Mouse (Mus musculus): ENCODE measurements around the gene Gm10439.
"Not testable (repeated sequence)": the region's sequence is repeated elsewhere in the genome, so short reads cannot be mapped to it uniquely, and the experiment has no call there.

Gene Gm10439

DNA sequence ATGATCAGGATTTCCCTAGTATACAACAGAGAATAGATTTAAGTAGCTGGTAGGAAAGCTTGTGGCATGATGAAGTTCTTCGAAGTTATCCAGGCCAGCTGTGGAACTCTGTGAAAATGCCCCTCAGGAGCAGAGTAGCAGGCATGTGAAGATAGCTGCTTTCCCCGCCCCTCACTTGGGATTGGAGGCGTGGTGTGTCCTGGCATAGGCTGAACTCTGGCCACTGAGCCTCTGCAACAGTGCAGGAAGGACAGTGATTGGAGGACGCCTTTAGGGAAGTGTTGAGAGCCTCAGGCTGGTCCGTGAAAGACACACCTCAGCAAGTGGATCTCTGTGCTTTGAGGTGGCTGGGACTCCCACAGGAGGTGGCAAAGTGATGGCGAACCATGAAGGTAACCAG, at the start of gene Gm10439:
Gene Gm10439 (plus strand): TSS at position 301 of the 400 bp plus-strand sequence.
- TF ChIP-seq GATA4 (IDR thresholded peaks at IDR 0.05; ENCODE audit: insufficient replicate concordance, low read length): not testable (repeated sequence)

Data from liver, adult (tissue).